Mouse (Mus musculus) intestine, postnatal 0 days (tissue): ENCODE results near the gene C530008M17Rik. TPM values are rescaled to one million over a fixed set of nuclear protein-coding genes. Genes with fewer than 3 reads are reported as not detected.
A peak's percentile ranks its signal among the peaks of the same experiment; 100 is the strongest.

ENCODE experiments used
- ATAC-seq: fragments of 200-750 bp; cut with Nextera tagmentation; 2 replicates; pipeline ENCODE4 v1.8.0; 2017; ENCODE audit warnings: mild to moderate bottlenecking, moderate TSS enrichment, moderate library complexity
- H3K27ac ChIP-seq: fragments of 300-500 bp; sonication (generic); 2 replicates; pipeline ENCODE4 v1.5.1; 2014; ENCODE audit warnings: mild to moderate bottlenecking, low read depth, low read length, moderate library complexity
- H3K27me3 ChIP-seq: fragments of 300-500 bp; sonication (generic); replicated peaks from 2 replicates; pipeline ENCODE4 v1.6.1; 2014; ENCODE audit warnings: low read length, mixed read lengths; ENCODE audit not compliant: control insufficient read depth, insufficient read depth
- H3K36me3 ChIP-seq: fragments of 300-500 bp; sonication (generic); 2 replicates; pipeline ENCODE4 v1.6.1; 2014; ENCODE audit warnings: mild to moderate bottlenecking, moderate library complexity; ENCODE audit not compliant: control insufficient read depth, insufficient read depth
- H3K4me1 ChIP-seq: fragments of 300-500 bp; sonication (generic); replicated peaks from 2 replicates; pipeline ENCODE4 v1.6.1; 2014; ENCODE audit warnings: antibody characterized with exemption, low read length, mixed read lengths; ENCODE audit not compliant: control insufficient read depth, insufficient read depth
- H3K4me2 ChIP-seq: fragments of 300-500 bp; sonication (generic); replicated peaks from 2 replicates; pipeline ENCODE4 v1.6.1; 2014; ENCODE audit warnings: low read depth, mild to moderate bottlenecking, moderate library complexity
- H3K4me3 ChIP-seq: fragments of 300-500 bp; sonication (generic); 2 replicates; pipeline ENCODE4 v1.5.1; 2014; ENCODE audit warnings: low read depth, low read length
- H3K9ac ChIP-seq: fragments of 300-500 bp; sonication (generic); 2 replicates; pipeline ENCODE4 v1.6.1; 2014; ENCODE audit warnings: mild to moderate bottlenecking, low read depth, low read length
- H3K9me3 ChIP-seq: fragments of 300-500 bp; sonication (generic); 2 replicates; pipeline ENCODE4 v1.6.1; 2016; ENCODE audit warnings: mixed run types; ENCODE audit not compliant: control insufficient read depth
- CTCF ChIP-seq: sonication (generic); IDR thresholded peaks from 2 replicates; pipeline ENCODE4 v1.5.1; 2016; ENCODE audit warnings: low read depth, mild to moderate bottlenecking, control low read depth, antibody characterized with exemption, moderate library complexity
- WGBS: fragments of 180-500 bp; shearing (Covaris S2); extraction: QIAGEN DNeasy Blood & Tissue Kit; methylation state at CpG from one replicate; pipeline ENCODE4 v1.1.7; 2014; 5-methylcytosine and 5-hydroxymethylcytosine counted together
- polyA plus RNA-seq: library from polyadenylated mRNA; unstranded; fragments of >200 nt; fragmentation: Nextera tagmentation; extraction: Ambion mirVana; gene quantifications from 2 replicates; pipeline ENCODE4 v1.2.1, GENCODE M21; 2015

C530008M17Rik gene
- polyA plus RNA-seq, 1 experiment from 2014 or later, result 15.3 TPM

DNA sequence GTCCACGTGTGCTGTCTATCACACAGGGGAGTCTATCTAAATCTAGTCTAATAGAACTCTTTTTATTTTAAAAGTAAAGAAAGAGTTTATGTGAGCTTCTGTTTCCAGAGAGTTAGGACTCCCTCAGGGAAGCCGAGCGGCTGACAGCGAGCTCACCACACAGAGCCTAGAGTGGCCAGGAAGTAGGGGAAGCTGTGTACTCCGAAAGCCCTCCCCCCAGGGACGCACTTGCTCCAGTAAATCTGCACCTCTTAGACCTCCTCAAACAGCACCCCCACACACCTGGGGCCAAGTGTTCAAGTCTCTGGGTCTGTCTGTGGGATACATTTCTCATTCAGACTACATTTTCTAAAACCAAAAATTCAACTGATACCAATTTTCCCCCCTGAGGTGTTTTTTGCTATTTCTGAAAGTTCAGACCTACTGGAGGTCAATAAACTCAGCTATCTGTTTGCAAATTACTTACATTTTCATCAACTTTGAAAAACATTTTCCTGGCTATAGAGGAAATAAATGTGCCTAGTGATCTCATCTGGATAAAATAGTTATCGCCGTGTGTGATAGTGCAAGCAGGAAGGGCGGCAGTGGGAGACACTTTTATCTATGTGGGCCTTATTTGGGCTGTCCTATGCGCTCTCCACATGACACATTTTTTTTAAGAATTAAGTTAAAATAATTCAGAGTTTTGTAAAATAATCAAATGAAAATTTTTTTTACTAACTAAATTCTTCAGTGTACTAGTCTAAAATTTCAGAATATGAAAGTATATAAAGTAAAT, 11.0 kb upstream of the C530008M17Rik start:
- no peak overlapping the region for H3K27ac ChIP-seq
- no peak overlapping the region for H3K9ac ChIP-seq
- no peaks in the 10 kb centered on the region for H3K27me3 ChIP-seq
- ATAC-seq, result no peak
- H3K4me2 ChIP-seq, result no peak overlapping the region
- H3K9me3 ChIP-seq, result no peaks in the 10 kb centered on the region
- no peak for TF ChIP-seq CTCF
- peaks cover 15% of the 10 kb centered on the region; the same call in 1 of the 2 replicates for H3K36me3 ChIP-seq
- no peaks in the 10 kb centered on the region for H3K4me1 ChIP-seq
- no peak overlapping the region for H3K4me3 ChIP-seq
- 90% methylated on average over 10 of the region's 10 CpGs for WGBS

DNA sequence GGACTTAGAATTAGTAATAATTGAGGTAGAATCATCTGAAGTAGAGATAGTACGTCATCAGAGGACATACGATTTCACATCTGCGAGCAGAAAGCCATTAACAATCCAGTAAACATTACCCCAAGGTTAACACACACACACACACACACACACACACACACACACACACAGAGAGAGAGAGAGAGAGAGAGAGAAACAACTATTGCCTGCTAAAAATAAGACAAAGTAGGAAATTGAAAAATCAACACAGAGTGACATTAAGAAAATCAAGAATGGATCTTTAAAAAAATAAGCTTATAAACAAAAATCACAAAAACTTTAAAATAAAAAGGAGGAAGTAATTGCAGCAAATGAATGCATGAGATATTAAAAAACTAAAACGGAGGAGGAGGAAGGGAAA, 6.4 kb upstream of the C530008M17Rik start:
- Histone ChIP-seq H3K4me2 (no peak overlapping the region), H3K27me3 (no peaks in the 10 kb centered on the region), H3K4me3 (no peak overlapping the region), H3K9me3 (no peaks in the 10 kb centered on the region), H3K9ac (no peak overlapping the region), H3K4me1 (no peaks in the 10 kb centered on the region), H3K36me3 (no peaks in the 10 kb centered on the region), H3K27ac (no peak overlapping the region)
- ATAC-seq, result no peak
- TF ChIP-seq CTCF, result no peak
- 61% methylated on average over 4 of the region's 4 CpGs for WGBS

DNA sequence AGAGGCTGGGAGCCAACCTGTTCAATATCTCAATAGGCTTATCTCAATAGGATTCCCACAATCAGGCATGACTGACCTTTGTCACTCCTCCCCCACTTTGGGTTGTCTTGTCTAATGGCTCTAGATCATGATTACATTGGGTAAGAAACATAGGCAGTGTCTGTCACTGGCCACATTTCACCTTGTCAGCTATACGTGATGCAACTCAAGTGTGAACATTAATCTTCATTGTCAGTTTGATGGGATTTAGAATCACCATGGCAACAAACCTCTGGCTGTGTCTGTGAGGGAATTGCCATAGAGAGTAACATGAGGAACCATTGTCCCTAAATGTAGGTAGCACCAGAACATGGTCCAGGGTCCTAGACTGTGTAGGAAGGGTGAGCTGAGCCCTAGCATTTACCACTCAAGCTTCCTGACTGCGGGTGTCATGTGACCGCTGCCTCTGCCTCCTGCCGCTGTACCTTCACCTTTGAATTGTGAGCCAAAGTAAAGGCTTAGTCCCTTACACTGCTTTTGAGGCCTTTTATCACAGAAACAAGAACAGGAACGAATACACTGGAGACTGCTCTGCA, 5.1 kb upstream of the C530008M17Rik start:
- Histone ChIP-seq H3K4me3 (no peak overlapping the region), H3K4me2 (peak overlapping the region; percentile 24; the same call in 1 of the 2 replicates), H3K9ac (no peak overlapping the region), H3K9me3 (no peaks in the 10 kb centered on the region), H3K36me3 (no peaks in the 10 kb centered on the region), H3K27ac (0 out of 2 replicates have a peak overlapping the region, but pooled peaks have one; percentile 41), H3K4me1 (no peaks in the 10 kb centered on the region), H3K27me3 (no peaks in the 10 kb centered on the region)
- no peak for TF ChIP-seq CTCF
- peak; percentile 80 for ATAC-seq
- WGBS, result 46% methylated on average over 5 of the region's 5 CpGs

DNA sequence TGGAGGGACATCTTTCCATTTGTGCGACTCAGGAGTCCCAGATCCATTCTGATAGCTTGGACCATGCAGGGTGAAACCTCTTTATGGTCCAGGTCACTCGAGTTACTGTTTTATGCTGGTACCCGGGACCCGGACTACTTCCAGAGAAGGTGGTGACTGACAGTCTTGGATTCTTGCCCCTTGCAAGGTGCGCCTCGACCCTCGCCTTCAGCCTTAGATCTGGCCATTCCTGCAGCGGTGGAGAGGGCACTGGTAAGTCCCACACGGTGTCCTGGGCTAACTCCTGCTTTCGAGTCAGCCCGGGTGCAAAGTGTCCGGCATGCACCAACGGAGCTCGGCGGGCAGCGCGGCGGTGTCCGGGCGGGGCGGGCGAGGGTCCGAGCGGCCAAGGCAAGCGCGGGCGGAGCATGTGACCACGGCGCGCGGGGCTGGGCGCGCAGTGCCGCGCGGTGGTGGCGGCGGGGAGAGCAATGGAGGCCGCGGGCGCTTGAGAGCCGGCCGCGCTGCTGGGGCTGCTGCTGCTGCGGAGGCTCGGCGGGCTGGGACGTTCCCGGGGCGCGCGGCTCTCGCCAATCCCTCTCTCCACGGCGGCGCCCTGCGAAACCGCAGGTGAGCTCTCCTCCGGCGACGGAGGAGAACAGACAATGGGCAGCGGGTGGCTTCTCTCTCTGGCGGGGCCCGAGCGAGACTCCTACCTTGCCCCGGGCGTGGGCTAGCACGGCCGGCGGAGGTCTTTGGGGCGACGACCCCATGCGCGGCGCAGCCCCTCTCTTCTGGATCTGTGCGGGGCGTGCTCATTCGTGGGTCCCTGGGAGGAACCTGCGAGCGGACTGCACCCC, 1.2 kb downstream of the C530008M17Rik start:
- Histone ChIP-seq H3K27ac (peak overlapping the region; percentile 41), H3K4me1 (no peaks in the 10 kb centered on the region), H3K27me3 (no peaks in the 10 kb centered on the region), H3K4me3 (peak overlapping the region; percentile 81), H3K4me2 (peak overlapping the region; percentile 99), H3K9me3 (no peaks in the 10 kb centered on the region), H3K36me3 (no peaks in the 10 kb centered on the region), H3K9ac (peak overlapping the region; percentile 78)
- 1% methylated on average over 70 of the region's 80 CpGs for WGBS
- ATAC-seq, result peak; percentile 87
- peak; percentile 72 for TF ChIP-seq CTCF

DNA sequence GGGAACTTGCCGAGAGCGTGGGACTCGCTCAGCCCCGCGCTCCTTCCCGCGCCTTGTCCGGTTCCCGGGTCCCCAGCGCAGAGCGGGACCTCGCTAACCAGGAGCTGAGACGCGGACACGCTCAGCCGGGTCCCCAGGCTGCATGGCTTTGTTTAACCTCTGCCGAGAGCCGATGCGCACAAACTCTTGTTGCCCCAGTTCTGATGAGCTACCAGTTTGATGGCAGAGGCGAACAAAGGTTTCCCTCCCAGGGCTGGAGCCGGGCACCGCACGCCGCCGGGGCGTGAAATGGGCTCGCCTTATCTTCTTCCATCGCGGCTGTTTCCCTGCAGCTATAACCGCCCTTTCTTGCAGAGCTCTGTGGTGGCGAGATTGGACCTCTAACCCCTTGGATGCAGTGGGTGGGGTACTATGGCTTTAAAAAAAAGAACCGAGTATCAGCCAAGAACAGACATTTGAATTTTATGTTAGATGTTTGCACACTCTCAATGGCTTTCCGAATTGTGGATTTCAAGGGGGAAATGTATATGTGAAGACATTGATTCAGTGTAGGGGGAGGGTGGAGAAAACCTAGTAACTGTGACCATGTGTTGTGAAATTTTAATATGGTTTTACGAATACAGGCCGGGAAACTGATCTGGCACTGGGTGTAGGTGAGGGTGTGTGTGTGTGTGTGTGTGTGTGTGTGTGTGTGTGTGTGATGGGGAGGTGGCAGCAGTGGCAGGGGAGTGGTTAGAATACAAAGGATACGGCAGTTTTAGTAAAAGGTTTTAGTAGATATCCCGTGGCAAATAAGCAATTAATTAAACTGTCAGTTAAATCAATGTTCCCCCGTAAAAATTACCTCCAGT, 2.0 kb downstream of the C530008M17Rik start:
- peak overlapping the region; percentile 81 for H3K4me3 ChIP-seq
- 2% methylated on average over 38 of the region's 38 CpGs for WGBS
- peak overlapping the region; percentile 41 for H3K27ac ChIP-seq
- H3K36me3 ChIP-seq, result no peaks in the 10 kb centered on the region
- peak overlapping the region; percentile 78 for H3K9ac ChIP-seq
- no peaks in the 10 kb centered on the region for H3K4me1 ChIP-seq
- TF ChIP-seq CTCF, result no peak
- H3K9me3 ChIP-seq, result no peaks in the 10 kb centered on the region
- H3K27me3 ChIP-seq, result no peaks in the 10 kb centered on the region
- H3K4me2 ChIP-seq, result peak overlapping the region; percentile 99
- peak; percentile 64 for ATAC-seq
